Mouse (Mus musculus) embryo, embryonic 9.5 days (tissue): Measurements from ENCODE around the gene Omg.

Experiments used
- DNase-seq: peaks from one replicate; pipeline ENCODE4 v3.0.0-alpha.2; 2017; ENCODE audit errors: extremely low spot score

Gene Omg

GRCm38 (mm10) chr11:79503845-79504244, at the start of gene Omg:
TSS of gene Omg (minus strand) at chr11:79504084.
- no peak for DNase-seq

- no peak for DNase-seq
These were observed 48.7 kb upstream of the Omg start for GRCm38 (mm10) chr11:79552622-79553021.

DNA sequence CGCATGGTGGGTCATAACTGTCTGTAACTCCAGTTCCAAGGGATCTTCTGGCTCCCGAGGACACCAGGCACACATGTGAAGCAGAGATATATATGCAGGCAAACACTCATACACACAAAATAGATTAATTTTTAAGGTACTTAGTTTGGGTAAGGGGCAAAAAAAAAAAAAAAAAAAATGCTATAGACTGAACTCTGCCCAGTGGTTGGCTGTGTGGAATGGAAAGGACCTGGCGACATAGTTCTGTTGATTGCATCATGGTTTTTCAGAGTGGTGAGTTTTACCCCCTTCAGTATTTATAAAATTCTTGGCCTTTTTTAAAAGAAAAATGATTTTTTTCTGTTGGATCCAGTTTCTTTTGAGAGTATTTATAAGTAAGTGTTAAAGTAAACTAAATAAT, 32.4 kb upstream of the Omg start:
- no peak for DNase-seq

DNA sequence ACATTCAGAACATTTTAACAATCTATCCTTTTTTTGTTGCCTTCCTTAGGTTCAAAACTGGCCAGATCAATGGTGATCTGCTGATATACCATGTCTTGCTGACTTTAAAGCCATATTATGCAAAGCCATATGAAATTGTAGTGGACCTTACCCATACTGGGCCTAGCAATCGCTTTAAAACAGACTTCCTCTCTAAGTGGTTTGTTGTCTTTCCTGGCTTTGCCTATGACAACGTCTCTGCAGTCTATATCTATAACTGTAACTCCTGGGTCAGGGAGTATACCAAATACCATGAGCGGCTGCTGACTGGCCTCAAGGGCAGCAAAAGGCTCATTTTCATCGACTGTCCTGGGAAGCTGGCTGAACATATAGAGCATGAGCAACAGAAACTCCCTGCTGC, 31.7 kb upstream of the Omg start:
- DNase-seq = no peak

- DNase-seq = no peak
These were observed 30.2 kb upstream of the Omg start for GRCm38 (mm10) chr11:79533950-79534690.

DNA sequence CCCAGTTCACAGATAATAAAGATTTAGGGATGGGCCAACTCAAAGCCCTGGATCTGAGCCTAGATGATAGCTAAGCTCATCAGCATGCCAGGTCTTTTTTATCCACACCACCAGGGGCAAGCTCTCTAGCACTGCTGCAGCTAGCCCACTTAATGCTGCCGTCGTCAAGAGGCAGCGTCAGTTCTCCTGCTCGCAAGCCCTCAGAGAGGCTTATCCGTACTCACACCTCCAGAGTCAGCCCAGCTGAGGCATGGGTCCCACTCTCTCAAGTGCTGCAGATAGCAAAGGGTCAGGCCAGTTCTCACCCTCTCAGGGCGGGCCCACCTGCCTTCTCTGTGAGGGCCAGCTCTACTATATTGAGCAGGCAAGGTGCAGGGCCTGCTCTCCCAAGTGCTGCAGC, 29.4 kb upstream of the Omg start:
- DNase-seq = no peak

- no peak for DNase-seq
These were observed 27.6 kb upstream of the Omg start for GRCm38 (mm10) chr11:79531485-79531884.

GRCm38 (mm10) chr11:79530774-79531173, 26.9 kb upstream of the Omg start:
- no peak for DNase-seq

GRCm38 (mm10) chr11:79530333-79530761, 26.5 kb upstream of the Omg start, which contains the start of the genes Evi2 and Evi2a:
TSS of gene Evi2 (minus strand) at chr11:79530589.
TSS of gene Evi2a (minus strand) at chr11:79530609.
- no peak for DNase-seq

GRCm38 (mm10) chr11:79529736-79530135, 25.9 kb upstream of the Omg start:
- DNase-seq = no peak

- no peak for DNase-seq
These were observed 25.3 kb upstream of the Omg start for GRCm38 (mm10) chr11:79529226-79529625.

DNA sequence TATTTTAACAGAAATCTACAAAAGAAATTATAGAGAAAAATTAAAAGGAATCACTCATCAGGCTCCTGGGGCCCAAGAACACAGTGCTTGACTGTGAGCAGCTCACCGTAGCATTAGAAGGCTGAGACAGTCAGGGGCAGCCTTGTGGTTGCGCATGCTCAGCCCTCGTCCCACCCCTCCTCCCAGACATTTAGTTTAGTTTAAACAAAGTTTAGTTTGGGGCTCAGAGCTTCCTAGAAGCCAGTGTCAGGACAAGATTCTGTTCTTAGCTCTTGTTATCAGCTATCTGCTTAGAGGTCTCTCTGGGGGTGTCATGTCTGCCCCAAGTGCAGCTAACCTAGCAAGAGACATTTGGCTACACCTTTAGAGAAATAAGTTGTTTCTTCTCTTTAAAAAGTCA, 24.7 kb upstream of the Omg start:
- no peak for DNase-seq

DNA sequence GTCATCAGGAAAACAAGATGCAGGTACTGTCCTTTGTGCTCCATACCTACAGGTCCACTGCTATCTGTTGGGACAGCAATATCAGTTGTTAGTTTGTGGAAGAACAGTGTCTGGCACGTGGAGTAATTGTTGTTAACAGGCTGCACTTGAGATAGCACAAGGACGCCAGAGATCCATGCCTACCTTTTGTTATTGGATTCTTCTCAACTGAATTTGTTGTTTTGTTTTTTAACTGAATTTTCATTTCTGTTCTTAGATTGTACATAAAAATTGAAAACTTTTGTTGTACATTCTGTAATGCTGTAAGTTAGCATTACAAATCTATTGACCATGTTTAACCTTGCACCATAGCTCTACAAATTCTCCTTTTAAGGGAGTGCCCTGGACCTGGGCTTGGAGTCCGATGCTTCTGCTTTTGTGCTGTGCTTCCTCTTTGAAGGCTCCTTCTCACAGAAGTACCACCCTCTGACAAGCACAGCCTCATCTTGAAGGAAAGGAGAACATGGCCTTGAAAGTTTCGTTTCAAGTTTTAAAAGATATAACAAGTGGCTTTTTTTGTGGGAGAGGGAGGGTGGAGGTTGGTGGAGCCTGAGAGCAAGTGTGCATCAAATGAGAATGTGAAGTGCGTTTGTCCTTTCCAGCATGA, 24.0 kb upstream of the Omg start:
- DNase-seq = no peak

DNA sequence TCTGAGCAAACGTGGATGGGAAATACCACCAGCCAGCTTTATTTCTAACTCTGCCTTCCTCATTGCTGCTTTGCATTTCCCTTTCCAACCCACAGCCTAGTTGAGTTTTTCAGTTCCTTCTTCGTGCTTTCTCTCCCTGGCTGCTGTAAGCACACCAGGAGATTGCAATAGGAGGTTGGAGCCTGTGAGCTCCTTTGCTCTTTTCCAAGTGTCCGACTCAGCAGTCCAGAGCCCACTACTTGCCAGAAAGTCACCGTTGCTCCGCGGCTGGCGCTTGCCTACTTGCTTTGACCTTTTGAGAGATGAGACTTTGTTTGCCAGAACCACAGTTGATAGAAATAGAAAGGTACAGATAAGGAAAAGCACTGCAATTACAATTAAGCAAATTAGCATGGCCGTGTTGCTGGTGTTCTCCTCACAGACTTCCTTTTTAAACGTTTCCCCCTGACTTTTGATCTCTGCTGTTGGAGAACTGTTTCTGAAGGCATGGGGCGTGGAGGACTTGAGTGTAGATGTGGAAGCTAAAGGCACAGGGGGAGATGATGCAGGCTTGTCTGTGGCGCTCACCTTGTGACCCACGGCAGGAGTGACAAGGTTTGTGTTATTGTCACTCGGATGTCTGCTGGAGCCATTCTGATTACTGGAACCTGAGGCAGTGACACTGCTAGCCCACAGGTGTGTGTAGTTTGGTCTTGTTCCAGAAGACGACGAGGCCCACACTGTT, 23.3 kb upstream of the Omg start:
- no peak for DNase-seq

GRCm38 (mm10) chr11:79526549-79526948, 22.7 kb upstream of the Omg start:
- no peak for DNase-seq

- no peak for DNase-seq
These were observed 20.4 kb upstream of the Omg start for GRCm38 (mm10) chr11:79524310-79524575.

GRCm38 (mm10) chr11:79523560-79524309, 19.9 kb upstream of the Omg start, which contains the start of gene Evi2b:
TSS of gene Evi2b (minus strand) at chr11:79523762.
- DNase-seq = no peak

GRCm38 (mm10) chr11:79522944-79523343, 19.1 kb upstream of the Omg start:
- no peak for DNase-seq

DNA sequence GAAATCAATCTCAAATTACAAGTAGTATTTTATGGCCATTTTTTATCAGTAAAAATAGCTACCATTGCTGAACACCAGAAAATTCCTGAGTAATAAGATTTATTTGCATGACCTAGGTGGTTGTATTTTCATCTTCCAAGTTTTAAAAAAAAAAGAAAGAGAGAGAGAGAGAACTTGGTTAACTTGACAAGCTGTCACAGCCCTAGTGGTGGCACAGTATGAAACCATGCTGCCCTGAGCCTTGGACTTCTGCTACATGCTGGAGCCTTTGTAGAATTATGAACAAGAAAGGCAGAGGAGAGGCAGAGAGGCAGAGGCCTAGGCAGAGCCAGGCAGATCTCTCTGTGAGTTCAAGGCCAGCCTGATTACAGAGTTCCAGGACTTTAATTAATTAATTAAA, 18.0 kb upstream of the Omg start:
- DNase-seq = no peak

DNA sequence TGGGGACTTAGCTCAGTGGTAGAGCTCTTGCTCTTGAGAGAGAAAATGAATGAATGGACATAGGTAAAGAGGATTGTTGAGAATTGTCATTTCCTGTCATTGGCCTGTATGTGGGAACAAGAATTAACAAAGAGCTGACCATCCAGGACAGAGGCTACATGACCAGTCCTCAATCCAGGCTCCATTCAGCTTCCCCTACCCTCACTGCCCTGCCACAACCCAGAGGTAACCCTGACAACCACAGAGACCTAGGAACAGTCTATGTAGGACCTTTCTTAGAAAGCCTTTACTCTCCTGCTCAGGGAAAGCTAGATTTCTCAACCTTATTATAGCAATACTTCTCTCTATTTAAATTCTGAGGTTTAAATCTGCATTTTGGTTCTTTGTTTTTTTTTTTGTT, 16.9 kb upstream of the Omg start:
- DNase-seq = no peak

DNA sequence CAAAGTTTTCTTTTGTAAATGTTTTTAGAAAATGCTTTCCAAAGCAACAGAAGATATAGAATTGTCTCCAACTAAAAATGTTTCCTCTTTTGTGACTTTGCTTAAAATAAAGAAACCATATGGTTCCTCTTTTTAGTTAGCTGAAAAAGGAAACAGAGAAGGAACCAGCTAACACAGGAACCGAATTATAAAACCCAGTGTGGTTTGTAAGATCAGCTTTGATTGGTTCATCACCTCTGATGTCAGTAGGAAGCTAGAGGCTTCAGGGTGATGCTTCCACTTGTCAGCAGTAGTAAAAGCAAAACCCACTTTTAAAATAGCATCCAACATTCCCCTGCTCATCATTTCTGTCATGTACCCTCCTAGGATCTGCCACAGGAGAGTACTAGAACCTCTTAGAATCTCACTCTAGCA, 16.0 kb upstream of the Omg start:
- DNase-seq = no peak

DNA sequence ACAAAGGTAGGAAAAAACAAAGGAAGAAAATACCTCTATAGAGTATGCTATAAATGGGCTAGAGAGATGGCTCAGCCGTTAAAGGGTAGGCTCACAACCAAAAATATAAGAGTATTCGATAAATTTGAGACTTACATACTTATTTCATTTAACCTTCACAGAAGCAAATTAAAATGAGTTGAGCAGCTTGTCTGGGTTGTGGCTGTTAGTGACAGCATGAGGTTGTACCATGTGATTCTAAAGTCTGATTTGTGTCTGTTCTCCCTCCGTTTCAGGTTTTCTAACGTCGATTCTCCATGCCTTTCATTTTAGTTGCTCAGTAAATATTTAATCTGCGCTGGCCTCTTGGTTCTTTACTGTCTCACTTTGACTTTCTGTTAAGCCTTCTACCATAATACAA, 15.4 kb upstream of the Omg start:
- DNase-seq = no peak
